Mouse (Mus musculus) CH12.LX (cell line): ENCODE measurements around the gene Chst11. TPM values are rescaled to one million over a fixed set of nuclear protein-coding genes. Genes with fewer than 3 reads are reported as not detected.

ENCODE experiments used
- DNase-seq: peaks from one replicate; pipeline ENCODE4 v3.0.0-alpha.2; 2013; ENCODE audit errors: extremely low read depth
- H3K27ac ChIP-seq: 2 replicates; pipeline ENCODE4 v1.5.1; 2012; ENCODE audit warnings: low read depth, mild to moderate bottlenecking, control low read depth, moderate library complexity; ENCODE audit not compliant: insufficient read depth
- H3K27me3 ChIP-seq: replicated peaks from 2 replicates; pipeline ENCODE3; 2012; ENCODE audit warnings: inconsistent platforms
- H3K36me3 ChIP-seq, 2 experiments: replicated peaks in 1 of 2; 2 replicates each; pipeline versions ENCODE3 to v1.6.1; 2012; ENCODE audit warnings: inconsistent platforms in 1 of 2, low read length in 1 of 2, mild to moderate bottlenecking in 1 of 2, mixed read lengths in 1 of 2, moderate library complexity in 1 of 2; ENCODE audit not compliant: control insufficient read depth in 1 of 2, insufficient read depth in 1 of 2
- H3K4me1 ChIP-seq, 2 experiments: 2 replicates each; pipeline ENCODE4 v1.6.1; 2012; ENCODE audit warnings: inconsistent platforms in 1 of 2, moderate library complexity in 1 of 2; ENCODE audit not compliant: insufficient read depth in 2 of 2, control insufficient read depth in 1 of 2
- H3K4me2 ChIP-seq: 2 replicates; pipeline ENCODE4 v1.6.1; 2012; ENCODE audit warnings: low read depth, mild to moderate bottlenecking, control low read depth; ENCODE audit not compliant: poor library complexity, insufficient read depth, severe bottlenecking
- H3K4me3 ChIP-seq, 3 experiments: fragments of 150-350 bp in 1 of 3; sonication (generic) in 1 of 3; replicated peaks in 1 of 3; 2 replicates each; pipeline versions ENCODE3 to v1.5.1; 2011 to 2012; ENCODE audit warnings: low read depth in 2 of 3, low read length in 2 of 3, mild to moderate bottlenecking in 2 of 3, moderate library complexity in 2 of 3, control low read depth in 1 of 3, improper control_type of control experiment in 1 of 3, inconsistent platforms in 1 of 3, mixed read lengths in 1 of 3; ENCODE audit not compliant: poor library complexity in 1 of 3
- H3K79me2 ChIP-seq: replicated peaks from 2 replicates; pipeline ENCODE4 v1.6.1; 2012; ENCODE audit warnings: mild to moderate bottlenecking, moderate library complexity; ENCODE audit not compliant: control insufficient read depth, poor library complexity, insufficient read depth, severe bottlenecking; ENCODE audit errors: extremely low read depth
- H3K9ac ChIP-seq: 2 replicates; pipeline ENCODE4 v1.6.1; 2012; ENCODE audit warnings: low read depth, mild to moderate bottlenecking, control low read depth, moderate library complexity; ENCODE audit not compliant: insufficient read depth
- H3K9me3 ChIP-seq: replicated peaks from 2 replicates; pipeline ENCODE3; 2012; ENCODE audit warnings: low read length, inconsistent platforms, mixed read lengths
- CHD1 ChIP-seq: IDR thresholded peaks from 2 replicates; pipeline ENCODE4 v1.6.1; 2012; ENCODE audit warnings: low read depth, low read length, improper control_type of control experiment, inconsistent platforms
- CTCF ChIP-seq, 2 experiments: IDR thresholded peaks in 1 of 2; conservative IDR thresholded peaks in 1 of 2; 2 replicates each; pipeline ENCODE4 v1.5.1; 2011 to 2012; ENCODE audit warnings: low read depth in 2 of 2, low read length in 2 of 2, improper control_type of control experiment in 1 of 2, inconsistent platforms in 1 of 2, mild to moderate bottlenecking in 1 of 2, moderate library complexity in 1 of 2
- EP300 ChIP-seq: IDR thresholded peaks from 2 replicates; pipeline ENCODE4 v1.6.1; 2011; ENCODE audit warnings: low read length, improper control_type of control experiment
- IRF4 ChIP-seq: IDR thresholded peaks from 2 replicates; pipeline ENCODE4 v1.6.1; 2014; ENCODE audit warnings: low read depth, mild to moderate bottlenecking, inconsistent platforms, low read length, improper control_type of control experiment
- JUND ChIP-seq: conservative IDR thresholded peaks from 2 replicates; pipeline ENCODE4 v1.6.1; 2011; ENCODE audit warnings: low read depth, low read length, improper control_type of control experiment
- MAFK ChIP-seq: IDR thresholded peaks from 2 replicates; pipeline ENCODE4 v1.6.1; 2011; ENCODE audit warnings: low read length, improper control_type of control experiment; ENCODE audit not compliant: insufficient replicate concordance
- MAX ChIP-seq: IDR thresholded peaks from 2 replicates; pipeline ENCODE4 v1.6.1; 2011; ENCODE audit warnings: low read length, improper control_type of control experiment
- MAZ ChIP-seq: IDR thresholded peaks from 2 replicates; pipeline ENCODE4 v1.6.1; 2012; ENCODE audit warnings: low read depth, mild to moderate bottlenecking, inconsistent platforms, low read length, improper control_type of control experiment, moderate library complexity
- MEF2A ChIP-seq: IDR thresholded peaks from 2 replicates; pipeline ENCODE4 v1.6.1; 2014; ENCODE audit warnings: low read depth, mild to moderate bottlenecking, inconsistent platforms, low read length, improper control_type of control experiment, borderline replicate concordance
- MYC ChIP-seq: IDR thresholded peaks from 2 replicates; pipeline ENCODE4 v1.6.1; 2011; ENCODE audit warnings: low read depth, mild to moderate bottlenecking, improper control_type of control experiment, low read length
- NRF1 ChIP-seq: IDR thresholded peaks from 2 replicates; pipeline ENCODE4 v1.6.1; 2014; ENCODE audit warnings: low read depth, mild to moderate bottlenecking, inconsistent platforms, low read length, improper control_type of control experiment, moderate library complexity
- POLR2A ChIP-seq: IDR thresholded peaks from 2 replicates; pipeline ENCODE4 v1.6.1; 2011; ENCODE audit warnings: low read depth, mild to moderate bottlenecking, improper control_type of control experiment, low read length
- POLR2AphosphoS2 ChIP-seq: IDR thresholded peaks from 2 replicates; pipeline ENCODE4 v1.6.1; 2011; ENCODE audit warnings: low read depth, low read length, improper control_type of control experiment
- RAD21 ChIP-seq: IDR thresholded peaks from 2 replicates; pipeline ENCODE4 v1.6.1; 2011; ENCODE audit warnings: low read depth, mild to moderate bottlenecking, low read length, improper control_type of control experiment, moderate library complexity
- RCOR1 ChIP-seq: conservative IDR thresholded peaks from 2 replicates; pipeline ENCODE4 v1.6.1; 2012; ENCODE audit warnings: low read depth, mild to moderate bottlenecking, inconsistent platforms, low read length, improper control_type of control experiment
- SIN3A ChIP-seq: IDR thresholded peaks from 2 replicates; pipeline ENCODE4 v1.6.1; 2012; ENCODE audit warnings: low read length, improper control_type of control experiment, inconsistent platforms
- SMC3 ChIP-seq: IDR thresholded peaks from 2 replicates; pipeline ENCODE4 v1.6.1; 2011; ENCODE audit warnings: low read depth, low read length, improper control_type of control experiment
- TBP ChIP-seq: conservative IDR thresholded peaks from 2 replicates; pipeline ENCODE4 v1.6.1; 2011; ENCODE audit warnings: low read depth, low read length, improper control_type of control experiment
- TCF12 ChIP-seq: IDR thresholded peaks from 2 replicates; pipeline ENCODE4 v1.6.1; 2014; ENCODE audit warnings: low read depth, mild to moderate bottlenecking, inconsistent platforms, low read length, improper control_type of control experiment
- USF1 ChIP-seq: IDR thresholded peaks from 2 replicates; pipeline ENCODE4 v1.6.1; 2014; ENCODE audit warnings: low read depth, mild to moderate bottlenecking, inconsistent platforms, low read length, improper control_type of control experiment
- ZKSCAN1 ChIP-seq: IDR thresholded peaks from 2 replicates; pipeline ENCODE4 v1.6.1; 2012; ENCODE audit warnings: low read depth, inconsistent platforms, low read length, improper control_type of control experiment, borderline replicate concordance
- ZMIZ1 ChIP-seq: IDR thresholded peaks from 2 replicates; pipeline ENCODE4 v1.6.1; 2012; ENCODE audit warnings: low read depth, mild to moderate bottlenecking, inconsistent platforms, low read length, improper control_type of control experiment
- dilution Hi-C: fragments of 300-500 bp; cut with MboI; formaldehyde crosslinking; loops from 2 replicates; pipeline ENCODE4 v1.14.3; 2020; ENCODE audit warnings: low sequenced_read_pairs; ENCODE audit not compliant: extremely low pct_unique_long_range_greater_than_20kb, extremely low pct_ligation_motif_present
- in situ Hi-C: fragments of 300-500 bp; cut with MboI; formaldehyde crosslinking; loops from 3 replicates; pipeline ENCODE4 v1.14.3; 2019; ENCODE audit warnings: low sequenced_read_pairs, low pct_ligation_motif_present, low pct_unique_long_range_greater_than_20kb, mixed read lengths
- polyA plus RNA-seq: library from polyadenylated mRNA; unstranded; fragments of >175 nt; gene quantifications from 2 replicates; pipeline ENCODE4 v1.2.1, GENCODE M21; 2012; ENCODE audit warnings: low read depth; ENCODE audit not compliant: insufficient read length
- total RNA-seq, 2 experiments: library from RNA; depleted of rRNA; stranded (reverse); fragments of 300-350 nt in 1 of 2; fragments of >200 nt in 1 of 2; gene quantifications; 2 replicates each; pipeline ENCODE4 v1.2.3; 2012 to 2014

Chst11 gene
- total and polyA plus RNA-seq, 3 experiments, result 3.6 to 5.3 (median 4.5) TPM

DNA sequence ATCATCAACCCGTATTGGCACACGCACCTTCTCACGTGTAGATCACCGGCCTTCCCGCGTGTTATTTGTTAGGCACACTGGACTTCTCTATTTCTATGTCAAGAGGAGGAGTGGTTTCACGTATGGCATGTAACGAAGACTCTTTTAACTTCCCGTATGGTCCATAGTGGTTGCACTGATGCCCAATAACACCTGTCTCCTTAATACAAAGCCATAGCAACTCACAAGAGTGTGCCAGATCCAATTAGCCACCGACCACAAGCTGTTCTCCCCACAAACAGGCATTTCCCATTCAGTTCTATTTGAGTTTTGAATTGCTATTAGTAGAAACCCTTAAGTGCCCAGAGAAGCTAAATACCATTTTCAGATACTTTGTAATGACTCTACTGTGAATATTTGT, 234.9 kb downstream of the Chst11 start:
- no peaks in the 10 kb centered on the region for H3K79me2 ChIP-seq
- no peak for DNase-seq
- peaks cover 9 to 21% of the 10 kb centered on the region in 2 experiments for H3K4me1 ChIP-seq
- H3K27ac ChIP-seq, result no peak overlapping the region
- H3K27me3 ChIP-seq, result no peaks in the 10 kb centered on the region
- H3K36me3 ChIP-seq, result no peaks in the 10 kb centered on the region
- H3K4me2 ChIP-seq, result no peak overlapping the region
- in situ Hi-C loops, result loop anchor here (25.0 kb wide), 1 partner anchor 433 kb away; no protein-coding TSS in a partner anchor
- H3K9ac ChIP-seq, result no peak overlapping the region
- no peaks in the 10 kb centered on the region for H3K9me3 ChIP-seq
- TF ChIP-seq ZKSCAN1, result no peak
- TF ChIP-seq MEF2A, result no peak
- TF ChIP-seq EP300, result no peak
- no peak for TF ChIP-seq CHD1
- no peak for TF ChIP-seq RCOR1
- TF ChIP-seq MAZ, result no peak
- no peak for TF ChIP-seq CTCF (conservative IDR thresholded peaks at IDR 0.05 in 1 of 2, IDR thresholded peaks at IDR 0.05 in 1 of 2; ENCODE audit: low read depth in 2 of 2, low read length in 2 of 2)
- no peak for TF ChIP-seq ZMIZ1
- TF ChIP-seq JUND, result no peak
- no peak for TF ChIP-seq RAD21
- no peak for TF ChIP-seq MAX
- TF ChIP-seq POLR2A, result no peak
- H3K4me3 ChIP-seq, result no peak overlapping the region
- dilution Hi-C loops, result no loop called here

DNA sequence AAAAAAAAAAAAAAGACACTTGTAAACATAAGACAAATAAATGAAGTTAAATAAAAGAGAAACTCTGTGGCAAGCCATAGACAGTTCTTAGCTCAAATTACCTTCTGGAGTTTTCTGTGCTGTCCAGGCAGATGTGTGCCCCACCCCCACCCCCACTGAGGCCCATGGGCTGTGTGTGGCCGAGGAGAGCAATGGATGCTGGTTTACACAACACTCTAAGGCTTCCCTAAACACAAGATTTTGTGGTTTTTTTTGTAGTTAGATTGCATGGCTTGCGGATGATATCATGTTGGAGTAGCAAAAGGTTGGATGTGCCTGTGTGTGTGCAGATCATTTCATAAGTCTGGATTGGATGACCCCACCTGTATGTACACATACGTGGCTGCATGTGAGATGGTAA, 235.5 kb downstream of the Chst11 start:
- no peaks in the 10 kb centered on the region for H3K27me3 ChIP-seq
- H3K27ac ChIP-seq, result no peak overlapping the region
- H3K79me2 ChIP-seq, result no peaks in the 10 kb centered on the region
- no peak overlapping the region for H3K4me3 ChIP-seq
- no peak for DNase-seq
- peaks cover 5 to 15% of the 10 kb centered on the region in 2 experiments; a peak in 3 of 4 replicates for H3K4me1 ChIP-seq
- H3K9me3 ChIP-seq, result no peaks in the 10 kb centered on the region
- in situ Hi-C loops, result loop anchor here (25.0 kb wide), 1 partner anchor 434 kb away; no protein-coding TSS in a partner anchor
- H3K4me2 ChIP-seq, result no peak overlapping the region
- dilution Hi-C loops, result no loop called here
- TF ChIP-seq MEF2A, result no peak
- H3K9ac ChIP-seq, result no peak overlapping the region
- H3K36me3 ChIP-seq, result no peaks in the 10 kb centered on the region

DNA sequence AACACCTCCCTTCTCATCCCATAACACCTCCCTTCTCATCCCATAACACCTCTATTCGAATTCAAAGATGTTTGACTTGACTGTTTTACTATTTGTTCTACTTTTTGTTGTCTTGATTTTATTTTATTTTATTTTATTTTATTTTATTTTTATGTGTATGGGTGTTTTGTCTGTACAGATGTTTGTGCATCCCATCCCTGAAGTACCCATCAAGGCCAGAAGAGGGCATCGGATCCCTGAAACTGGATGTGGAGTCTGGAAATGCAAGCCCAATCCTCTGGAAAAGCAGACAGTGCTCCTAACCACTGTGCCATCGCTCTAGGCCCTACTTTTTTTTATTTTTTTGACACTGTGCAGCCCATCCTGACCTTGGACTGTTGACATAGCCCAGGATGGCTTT, 239.7 kb downstream of the Chst11 start:
- in situ Hi-C loops, result loop anchor here (25.0 kb wide), 1 partner anchor 438 kb away; no protein-coding TSS in a partner anchor
- TF ChIP-seq RCOR1 (no peak), RAD21 (peak; percentile 39), TBP (no peak), SIN3A (no peak), POLR2AphosphoS2 (no peak), CTCF (conservative IDR thresholded peaks at IDR 0.05 in 1 of 2, IDR thresholded peaks at IDR 0.05 in 1 of 2; ENCODE audit: low read depth in 2 of 2, low read length in 2 of 2) (peak; percentile 26 to 52; a peak in 3 of 4 replicates), JUND (no peak), MYC (no peak), TCF12 (no peak), NRF1 (no peak), SMC3 (peak; percentile 36; the same call in 1 of the 2 replicates), MAFK (no peak), USF1 (no peak), IRF4 (no peak)
- Histone ChIP-seq H3K27ac (no peak overlapping the region), H3K36me3 (no peaks in the 10 kb centered on the region), H3K4me1 (peaks cover 2 to 11% of the 10 kb centered on the region in 2 experiments; a peak in 3 of 4 replicates), H3K9me3 (no peaks in the 10 kb centered on the region), H3K4me2 (no peak overlapping the region), H3K27me3 (no peaks in the 10 kb centered on the region), H3K9ac (no peak overlapping the region), H3K79me2 (no peaks in the 10 kb centered on the region), H3K4me3 (no peak overlapping the region)
- peak; percentile 11 for DNase-seq
- dilution Hi-C loops, result no loop called here
